Mouse (Mus musculus) embryo, embryonic 10.5 days (tissue): ENCODE data around the gene Mn1.

Experiments
- DNase-seq: peaks from one replicate; pipeline ENCODE4 v3.0.0-alpha.2; 2015; ENCODE audit warnings: low spot score

Gene Mn1

DNA sequence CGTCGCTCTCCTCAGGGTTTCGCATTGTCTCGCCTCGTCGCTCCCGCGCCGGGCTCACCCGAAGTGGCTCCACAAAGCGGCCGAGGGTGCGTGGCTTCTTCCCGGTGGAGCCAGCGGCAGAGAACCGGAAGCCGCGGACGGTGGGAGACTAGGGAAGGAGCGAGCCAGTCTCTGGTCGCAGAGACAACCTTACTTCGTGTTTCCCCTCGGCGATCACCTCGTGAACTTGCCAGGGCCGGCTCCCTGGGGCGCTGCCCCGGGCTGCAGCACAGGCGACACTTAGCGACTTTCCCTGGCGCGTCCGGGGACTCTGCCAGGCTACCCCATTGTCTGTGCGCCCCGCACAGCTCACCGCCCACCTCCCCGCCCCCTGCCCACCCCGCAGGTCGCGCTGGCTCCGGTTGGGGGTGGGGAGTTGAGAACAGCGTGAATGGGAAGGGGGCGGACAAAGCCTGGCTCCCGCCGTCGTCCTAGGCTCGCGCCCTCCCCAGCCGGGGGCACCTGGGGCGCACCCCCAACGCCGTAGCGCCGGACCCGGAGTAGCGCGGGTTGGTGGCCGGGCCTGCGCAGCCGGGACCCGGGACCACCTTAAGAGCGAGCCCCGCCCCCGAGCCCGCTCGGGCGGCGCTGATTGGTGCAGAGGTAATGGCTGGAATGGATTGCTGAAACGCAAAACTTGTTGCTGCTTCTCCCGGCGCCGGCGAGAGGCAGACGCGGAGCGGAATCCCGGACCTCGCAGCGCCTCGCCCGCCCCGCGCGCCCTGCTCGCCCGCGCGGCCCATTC, at the start of gene Mn1:
Mn1 (plus strand) TSS at position 772 of the 784 bp plus-strand sequence.
- DNase-seq, result peak; percentile 95

DNA sequence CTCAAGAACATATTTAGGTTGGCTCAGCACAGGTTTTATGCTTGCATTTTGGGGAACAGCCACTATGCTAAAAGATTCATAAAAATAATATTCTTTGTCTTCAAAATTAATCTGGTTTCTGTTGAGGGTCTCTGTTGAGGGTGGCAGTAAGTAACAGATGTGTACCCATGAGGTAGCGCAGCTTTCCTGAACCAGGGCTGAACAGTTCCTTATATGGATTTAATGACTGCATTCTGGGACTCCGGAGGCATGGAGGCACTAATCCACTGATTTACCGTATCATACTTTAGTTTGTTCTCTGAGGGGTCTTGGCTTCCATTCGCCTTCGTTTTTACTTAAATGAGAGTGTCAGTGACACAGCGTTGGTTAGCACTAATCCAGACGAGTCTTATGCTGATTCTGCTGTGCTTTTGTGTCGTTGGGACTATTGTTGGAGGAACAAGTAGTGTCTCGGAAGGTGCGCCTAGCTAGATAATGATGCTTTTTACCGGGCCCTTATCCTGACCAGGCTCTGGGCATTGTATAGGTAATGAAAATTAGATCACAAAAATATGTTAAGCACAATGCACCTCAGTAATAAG, 49.1 kb upstream of the Mn1 start:
- DNase-seq, result no peak

DNA sequence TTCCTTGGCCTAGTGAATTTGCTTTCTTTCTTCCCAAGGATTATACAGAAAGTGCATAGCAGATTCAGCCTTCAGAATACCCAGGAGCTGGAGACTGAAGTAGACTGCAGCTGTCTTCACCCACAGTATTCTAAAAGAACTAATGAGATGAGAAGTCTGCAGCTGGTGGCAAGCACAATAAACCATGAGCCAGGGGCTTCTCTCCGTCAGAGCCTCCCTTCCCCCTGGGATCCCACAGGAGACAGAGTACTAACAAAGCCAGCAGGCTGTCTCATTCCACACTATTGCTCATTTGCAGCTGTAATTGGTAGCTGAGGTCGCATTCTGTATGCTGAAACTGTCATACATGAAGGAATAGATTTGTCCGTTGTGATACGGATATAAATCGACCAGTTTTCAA, 48.6 kb upstream of the Mn1 start:
- peak; percentile 26 for DNase-seq

DNA sequence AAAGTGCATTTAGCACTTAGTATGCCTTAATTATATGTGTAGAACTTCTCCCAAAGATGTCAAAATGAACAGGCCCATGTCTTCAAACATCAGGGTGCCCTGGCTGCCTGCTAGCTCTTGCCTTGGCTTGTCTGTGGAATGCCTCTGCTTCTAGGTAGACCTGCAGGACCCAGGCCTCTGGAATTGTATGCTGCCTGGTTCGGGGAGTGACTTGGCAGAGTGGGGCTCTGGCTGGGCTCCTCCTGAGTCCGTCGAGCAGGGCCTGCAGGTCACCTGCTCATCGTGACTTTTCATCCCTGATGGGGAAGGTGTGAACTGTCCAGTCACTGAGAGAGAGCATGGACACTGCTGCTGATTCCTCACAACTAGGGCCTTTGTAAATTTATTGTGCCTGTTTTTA, 41.5 kb upstream of the Mn1 start:
- no peak for DNase-seq

DNA sequence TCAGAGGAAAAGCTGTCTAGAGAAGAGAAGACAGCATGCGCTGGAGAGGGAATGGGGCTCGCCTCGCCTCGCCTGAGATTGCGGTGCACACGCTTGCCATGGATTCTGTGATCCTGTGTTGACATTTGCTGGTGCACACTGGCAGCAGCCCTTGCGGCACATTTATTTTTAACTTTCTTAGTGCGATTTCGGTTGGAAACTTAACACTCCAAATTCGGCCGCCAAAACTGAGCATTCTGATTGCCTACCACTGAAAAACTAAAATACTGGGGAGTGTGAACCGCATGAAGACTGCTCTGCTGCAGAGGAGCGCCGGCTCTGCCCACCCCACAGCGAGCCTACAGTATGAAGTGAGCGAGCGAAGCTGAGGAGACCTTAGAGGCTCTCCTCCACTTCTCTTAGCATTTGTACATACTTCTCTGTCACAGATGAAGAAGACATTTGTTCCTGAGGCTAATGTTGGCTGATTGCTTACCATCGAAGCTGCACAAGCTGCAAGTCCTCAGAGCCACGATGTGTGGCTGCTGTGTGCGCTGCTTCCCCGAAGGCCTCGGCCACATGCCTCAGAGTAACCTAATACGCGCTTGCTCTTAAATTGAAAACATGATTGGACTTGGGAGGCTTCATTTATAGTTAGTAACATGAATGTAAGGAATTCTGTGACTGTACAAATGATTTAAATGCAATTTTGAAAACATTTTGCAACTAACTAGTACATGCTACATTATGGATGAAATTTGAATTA, 40.7 kb upstream of the Mn1 start:
- no peak for DNase-seq

DNA sequence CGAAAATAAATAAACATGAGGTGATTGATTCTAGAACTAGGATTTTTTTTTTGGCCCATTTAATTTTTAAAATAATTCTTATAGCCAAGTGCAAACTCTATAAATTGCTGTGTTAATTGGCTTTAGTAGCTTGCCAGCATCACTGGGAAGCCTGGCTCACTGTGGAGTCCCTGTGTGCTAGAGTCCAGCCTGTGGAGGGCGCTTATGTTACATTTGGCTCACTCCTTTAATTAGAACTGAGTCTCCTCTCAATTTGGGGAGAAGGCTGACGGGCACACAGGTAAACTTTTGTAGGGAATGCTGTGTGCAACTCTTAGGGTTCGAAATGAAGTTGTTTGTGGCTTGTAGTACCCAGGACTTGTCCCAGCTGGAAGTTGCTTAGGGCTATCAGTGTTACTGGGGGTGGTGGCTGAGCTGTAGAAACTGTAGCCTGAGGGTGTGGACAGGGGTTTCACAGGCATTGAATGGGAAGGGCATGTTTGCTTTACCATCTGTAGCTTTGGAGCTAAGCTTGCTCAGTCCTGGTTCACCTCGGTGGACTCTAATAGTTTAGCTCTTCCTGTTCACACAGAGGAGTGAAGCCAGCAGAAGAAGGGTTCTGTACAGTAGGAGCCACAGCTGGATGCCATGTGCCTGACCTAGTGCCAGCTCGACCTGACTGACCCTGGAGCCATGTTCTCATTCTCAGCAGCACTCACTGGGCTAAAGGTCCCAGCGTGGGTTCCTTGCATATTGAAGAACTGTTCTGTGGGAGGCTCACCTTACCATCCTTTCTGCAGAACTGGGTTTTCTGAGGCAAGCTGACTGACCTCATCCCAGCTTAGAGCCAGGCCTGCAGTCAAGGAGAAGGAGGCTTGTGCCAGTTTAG, 38.8 kb upstream of the Mn1 start:
- DNase-seq, result peak; percentile 47

DNA sequence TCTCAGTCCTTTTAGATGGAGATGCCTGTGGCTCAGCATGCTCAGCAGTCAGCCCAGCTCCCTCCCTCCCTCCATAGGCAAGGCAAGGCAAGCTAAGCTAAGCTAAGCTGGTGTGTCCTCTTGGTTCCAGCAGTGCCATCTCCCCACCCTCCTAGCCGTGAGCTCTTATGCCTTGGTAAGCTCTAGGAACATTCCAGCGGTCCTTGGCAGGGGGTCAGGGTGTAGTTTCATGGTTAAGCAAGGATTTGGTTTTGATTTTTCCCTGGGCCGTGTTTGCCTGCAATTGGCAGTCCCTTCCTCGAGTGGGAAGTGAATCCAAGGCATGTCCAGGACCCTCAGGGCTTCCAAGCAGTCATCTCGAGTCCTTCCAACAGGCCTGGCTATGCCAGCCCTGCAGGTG, 33.8 kb upstream of the Mn1 start:
- no peak for DNase-seq

DNA sequence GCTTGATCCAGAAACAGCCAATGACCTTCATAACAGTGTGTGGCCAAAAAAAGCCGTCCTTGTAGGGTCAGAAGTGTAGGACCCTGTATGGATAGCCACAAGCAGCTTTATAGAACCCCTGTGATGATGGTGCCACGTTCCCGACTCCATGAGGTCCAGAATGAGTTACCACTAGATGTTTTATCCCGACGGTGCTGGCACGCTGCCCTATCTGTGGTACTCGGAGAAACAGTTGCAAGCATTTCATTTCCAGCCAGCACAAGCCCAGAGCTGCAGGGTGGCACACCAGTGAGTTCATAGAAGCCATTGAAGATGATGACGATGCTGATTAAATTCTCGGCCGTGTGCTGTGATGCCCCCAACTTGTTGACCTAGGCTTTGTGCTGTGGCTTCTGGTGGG, 26.3 kb upstream of the Mn1 start:
- DNase-seq, result no peak

DNA sequence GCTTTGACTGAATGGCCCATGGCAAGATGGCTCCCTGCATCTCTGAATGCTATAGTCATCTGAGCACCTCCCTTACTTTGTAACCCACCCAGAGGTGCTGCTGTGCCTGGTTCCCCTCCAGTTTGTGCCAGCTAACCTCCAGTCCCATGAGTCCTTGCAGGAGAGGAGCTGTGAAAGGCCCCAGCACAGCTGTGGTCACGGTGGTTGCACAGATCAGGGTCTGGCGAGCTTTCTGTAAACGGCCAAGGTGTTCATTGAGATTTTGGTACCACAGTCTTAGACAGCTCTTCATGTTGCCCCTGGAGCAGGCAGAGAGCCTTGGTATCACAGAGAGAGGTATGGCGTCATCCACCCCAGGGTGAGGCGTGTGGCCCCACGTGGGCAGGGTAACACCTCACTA, 25.7 kb upstream of the Mn1 start:
- no peak for DNase-seq

DNA sequence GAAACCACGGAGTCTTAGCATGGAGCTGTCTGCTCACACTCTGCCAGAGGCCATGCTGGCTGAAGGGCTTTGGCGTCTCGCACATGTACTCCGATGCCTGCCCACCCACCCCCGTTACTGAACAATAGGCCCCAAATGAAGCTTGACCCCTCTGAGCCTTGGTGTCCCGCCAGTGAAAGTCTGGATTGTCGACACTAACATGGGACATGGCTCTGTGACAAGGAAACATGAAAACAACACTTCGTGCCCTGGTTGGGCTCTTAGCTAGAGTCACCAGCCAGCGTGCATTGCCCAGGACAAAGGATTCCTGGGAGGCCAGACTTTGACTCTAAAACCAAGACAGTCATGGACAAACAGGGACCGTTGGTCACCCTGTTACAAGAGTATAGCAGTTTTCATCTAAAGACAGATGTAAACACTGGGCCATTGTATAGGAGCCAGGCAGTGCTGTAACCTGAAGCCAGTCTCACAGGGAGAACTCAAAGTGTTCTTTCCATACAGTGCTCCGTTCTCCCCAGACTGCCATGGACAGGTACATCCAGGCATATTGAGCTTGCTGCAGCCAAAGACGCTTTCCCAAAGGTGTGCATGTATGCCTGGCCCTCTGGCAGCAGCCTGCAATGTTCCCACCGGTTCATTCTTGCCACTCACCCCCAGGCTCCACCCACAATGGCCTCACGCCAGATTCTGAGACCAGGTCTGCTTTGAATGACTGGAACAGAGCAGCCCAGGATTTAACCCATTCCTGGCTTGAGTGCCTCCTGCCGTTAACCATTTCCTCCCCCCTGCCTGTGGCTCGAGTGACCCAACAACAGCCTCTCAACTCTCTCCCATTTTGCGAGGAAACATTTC, 23.6 kb upstream of the Mn1 start:
- peak; percentile 90 for DNase-seq

DNA sequence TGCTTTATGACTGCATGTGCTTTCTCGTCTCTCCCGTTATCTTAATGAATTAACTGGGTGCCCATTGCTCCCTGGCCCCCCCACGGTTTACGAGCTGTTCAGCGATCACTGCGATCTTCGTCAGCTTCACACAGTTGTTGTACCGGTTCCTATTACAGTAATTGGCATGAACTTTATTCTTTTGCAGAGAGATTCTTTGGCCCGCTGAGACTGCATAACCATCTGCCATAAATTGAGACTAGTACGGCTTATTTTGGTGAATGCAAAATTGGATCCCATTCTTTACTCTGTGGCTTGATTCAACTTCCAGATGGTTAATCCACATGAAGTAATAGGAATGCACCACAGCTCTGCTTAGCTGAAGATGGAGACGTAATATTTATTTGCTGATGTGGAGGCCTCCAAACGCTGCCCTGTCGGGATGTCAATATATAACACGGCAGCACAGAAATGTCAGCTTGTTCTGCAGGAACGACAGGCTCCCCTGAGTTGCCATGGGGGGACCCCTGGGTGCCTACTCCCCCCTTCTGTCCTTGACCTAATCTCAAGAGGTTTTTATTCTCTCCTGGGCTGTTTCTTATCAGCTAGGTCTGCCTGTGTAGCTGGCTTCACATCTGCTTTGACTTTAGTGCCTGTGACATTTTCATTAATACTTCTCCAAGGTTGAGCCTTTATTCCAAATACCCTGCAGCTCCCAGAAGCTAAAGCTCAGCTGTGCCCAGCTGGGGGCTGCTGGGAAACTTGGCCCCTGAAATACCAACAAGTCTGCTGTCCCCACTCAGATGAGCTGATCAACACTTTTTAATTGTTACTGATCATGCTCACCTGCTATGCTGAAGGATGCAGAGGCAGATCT, 22.7 kb upstream of the Mn1 start:
- DNase-seq, result peak; percentile 37

DNA sequence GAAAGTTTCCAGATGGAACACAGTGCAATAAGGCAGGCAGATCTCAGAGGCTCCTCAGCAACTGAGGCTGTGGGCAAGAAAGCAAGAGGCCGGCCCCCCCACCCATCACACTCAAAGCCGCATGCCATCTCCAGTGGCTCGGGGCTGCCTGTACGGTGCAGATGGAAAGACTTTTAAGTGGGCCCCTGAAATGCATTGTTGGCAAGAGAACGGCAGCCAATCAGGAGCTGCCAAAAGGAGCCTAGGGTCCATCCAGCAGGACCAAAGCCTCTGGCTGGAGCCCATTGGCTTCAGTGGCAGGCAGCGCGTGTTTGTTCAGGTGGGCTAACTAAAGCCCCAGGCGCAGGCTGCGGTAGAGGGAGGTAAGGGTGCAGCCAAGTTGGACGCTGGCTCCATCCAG, 21.4 kb upstream of the Mn1 start:
- DNase-seq, result peak; percentile 42

DNA sequence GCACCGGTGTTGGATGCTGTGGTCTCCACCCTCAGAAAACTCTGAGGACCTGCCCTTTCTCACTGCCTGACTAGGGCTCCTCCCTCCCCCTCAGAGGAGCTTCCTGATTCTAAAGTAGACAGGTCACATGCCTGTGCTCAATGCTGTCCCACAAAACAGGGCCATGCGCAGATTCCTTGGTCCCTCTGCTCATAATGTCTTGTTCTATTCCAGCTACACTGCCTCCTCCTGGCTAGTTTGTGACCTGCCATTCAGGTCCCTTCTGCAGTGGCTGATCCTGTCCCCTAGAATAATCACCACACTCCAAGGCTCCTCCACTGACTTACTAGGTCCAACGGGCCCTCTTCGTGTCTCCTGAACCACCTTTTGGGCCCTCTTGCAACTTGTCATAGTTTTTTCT, 21.0 kb upstream of the Mn1 start:
- no peak for DNase-seq

DNA sequence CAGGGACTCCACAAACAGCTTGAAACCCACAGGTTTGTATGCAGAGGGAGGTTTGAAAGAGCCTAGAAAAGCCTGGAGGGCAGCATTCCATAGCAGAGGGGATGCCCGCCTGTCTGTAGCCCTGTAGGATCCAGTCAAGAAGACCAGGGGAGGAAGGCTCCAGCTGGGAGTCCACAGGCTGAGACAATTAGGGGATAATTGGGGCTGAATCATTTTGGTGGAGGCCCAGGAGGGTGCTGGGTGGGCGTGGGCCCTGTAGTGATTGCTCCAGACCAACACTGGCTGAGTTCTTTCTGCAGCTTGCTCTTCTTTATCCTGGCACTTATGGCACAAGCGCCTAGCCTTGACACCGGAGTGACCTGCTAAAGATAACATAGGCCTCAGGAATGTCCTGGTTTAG, 18.7 kb upstream of the Mn1 start:
- no peak for DNase-seq

DNA sequence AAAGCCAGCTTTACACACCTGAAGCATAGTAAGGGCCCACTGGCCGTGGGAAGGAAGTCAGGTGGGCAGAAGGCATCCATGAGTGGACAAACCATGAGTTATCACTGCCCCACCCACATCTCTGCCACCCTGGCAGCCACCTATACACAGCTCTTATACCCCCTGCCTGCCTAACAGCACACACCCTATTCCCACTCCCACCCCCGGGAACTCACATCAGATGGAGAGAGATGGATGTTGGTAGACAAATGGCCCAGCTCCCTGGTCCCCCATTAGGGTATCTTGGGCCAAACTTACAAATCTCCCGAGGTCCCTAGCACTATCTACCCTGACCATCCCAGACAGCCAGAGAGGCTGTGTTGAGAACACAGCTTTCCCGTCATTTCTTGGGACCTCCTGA, 17.9 kb upstream of the Mn1 start:
- DNase-seq, result no peak

DNA sequence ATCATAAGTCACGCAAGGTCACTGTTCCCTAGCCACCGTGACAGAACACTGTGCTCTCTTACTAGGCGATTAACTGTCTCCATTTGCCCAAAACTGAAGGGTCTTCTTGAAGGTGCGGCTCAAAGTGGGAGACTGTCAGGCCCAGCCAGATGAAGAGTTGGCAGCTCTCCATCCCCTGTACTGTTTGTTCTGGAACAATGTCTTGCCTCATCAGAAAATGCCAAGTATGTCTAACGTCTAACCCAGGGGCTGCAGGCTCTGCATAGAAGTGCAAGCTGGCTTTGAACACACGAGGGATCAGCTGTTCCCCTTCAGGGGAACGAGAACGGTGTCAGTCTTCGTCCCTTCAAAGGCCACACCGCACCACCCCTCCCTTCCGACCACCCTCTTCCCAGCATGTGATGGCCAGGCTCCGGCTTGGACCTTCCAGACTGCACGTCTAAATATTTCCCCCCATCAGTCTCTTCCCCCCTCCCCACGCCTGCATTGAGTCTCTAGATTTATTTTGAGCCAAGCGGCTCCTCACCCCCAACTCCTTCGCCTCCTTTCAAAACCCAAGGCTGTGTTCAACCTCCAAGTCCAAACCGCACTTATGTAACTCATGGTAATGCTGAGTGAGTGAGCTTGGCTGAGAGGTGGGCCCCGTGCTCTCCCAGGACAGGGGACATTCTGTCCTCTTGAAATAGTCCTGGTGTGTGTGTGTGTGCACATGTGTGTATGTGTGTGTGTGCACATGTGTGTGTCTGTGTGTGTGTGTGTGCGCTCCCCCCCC, 15.1 kb upstream of the Mn1 start:
- no peak for DNase-seq

DNA sequence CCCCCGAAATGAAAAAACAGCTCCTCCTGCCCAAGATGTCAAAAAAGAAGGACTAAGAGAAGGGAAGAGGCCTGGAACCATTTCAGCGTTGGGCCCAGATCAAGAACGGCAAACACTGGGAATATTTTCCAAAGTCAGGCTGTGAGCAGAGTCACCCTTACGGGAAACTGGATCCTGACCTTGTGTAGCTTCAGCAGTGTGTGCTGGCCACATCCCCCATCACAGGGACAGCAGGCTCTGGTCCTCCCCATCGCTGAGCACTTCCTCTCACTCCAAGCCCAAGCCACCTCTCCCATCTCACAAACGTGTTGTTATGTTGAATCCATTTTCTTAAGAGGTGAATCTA, 14.5 kb upstream of the Mn1 start:
- DNase-seq, result no peak

DNA sequence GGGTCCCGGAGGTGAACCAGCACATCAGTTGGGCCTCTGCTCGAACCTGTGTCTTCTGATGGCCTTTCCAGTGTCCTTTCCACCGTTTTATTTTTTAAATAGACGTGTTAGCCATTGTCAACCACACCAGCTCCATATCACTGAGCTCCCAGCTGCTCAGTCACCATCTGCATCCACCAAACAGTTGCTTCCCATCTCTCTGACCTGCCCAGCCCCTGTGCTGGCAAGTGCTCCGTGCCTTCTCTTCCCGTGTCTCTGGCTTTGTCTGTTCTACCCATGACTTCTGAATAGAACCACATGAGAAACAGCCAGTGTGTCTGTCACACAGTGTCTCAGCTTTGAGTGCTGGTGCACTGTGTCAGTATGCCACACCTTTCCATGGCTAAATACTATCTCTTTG, 12.4 kb upstream of the Mn1 start:
- no peak for DNase-seq

DNA sequence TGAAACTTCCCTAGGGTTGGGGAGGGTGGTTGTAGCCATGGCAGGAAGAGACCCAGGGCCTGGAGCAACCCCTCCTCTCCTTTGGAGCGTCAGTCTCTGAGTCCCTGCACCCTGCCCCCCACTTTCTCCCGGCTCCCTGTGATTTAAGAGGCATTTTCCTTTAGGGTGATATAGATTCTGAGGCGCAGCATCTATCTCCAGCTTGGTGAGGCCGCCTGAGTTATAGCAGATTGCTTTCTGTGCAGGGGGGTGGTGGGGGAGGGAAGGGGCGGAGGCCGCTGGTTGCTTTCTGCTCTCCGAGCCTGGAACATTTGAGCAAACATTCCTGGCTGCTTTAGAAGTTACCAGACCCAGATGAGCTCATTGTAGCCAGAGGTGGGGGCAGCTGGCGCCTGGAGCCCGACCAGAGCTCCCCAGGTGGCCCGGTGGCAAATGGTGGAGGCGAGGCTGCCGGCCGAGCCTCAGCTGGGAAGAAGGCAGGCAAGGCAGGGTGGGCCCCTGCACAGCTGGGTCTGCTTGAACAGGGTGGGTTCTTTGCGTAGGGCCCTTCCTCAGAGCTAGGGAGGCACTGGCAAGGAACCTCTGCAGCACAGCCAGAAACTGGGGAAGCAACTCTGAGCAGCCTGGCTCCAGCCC, 8.6 kb upstream of the Mn1 start:
- DNase-seq, result no peak
